Mouse (Mus musculus) CH12.LX (cell line): ENCODE measurements around the gene Rsc1a1.

Experiments used
- CTCF ChIP-seq, 2 experiments: IDR thresholded peaks in 1 of 2; conservative IDR thresholded peaks in 1 of 2; 2 replicates each; pipeline ENCODE4 v1.5.1; 2011 to 2012; ENCODE audit warnings: low read depth in 2 of 2, low read length in 2 of 2, improper control_type of control experiment in 1 of 2, inconsistent platforms in 1 of 2, mild to moderate bottlenecking in 1 of 2, moderate library complexity in 1 of 2
- EP300 ChIP-seq: IDR thresholded peaks from 2 replicates; pipeline ENCODE4 v1.6.1; 2011; ENCODE audit warnings: low read length, improper control_type of control experiment
- HCFC1 ChIP-seq: IDR thresholded peaks from 2 replicates; pipeline ENCODE4 v1.6.1; 2012; ENCODE audit warnings: low read depth, mild to moderate bottlenecking, inconsistent platforms, low read length, improper control_type of control experiment
- UBTF ChIP-seq: IDR thresholded peaks from 2 replicates; pipeline ENCODE4 v1.6.1; 2012; ENCODE audit warnings: low read depth, mild to moderate bottlenecking, inconsistent platforms, low read length, improper control_type of control experiment, moderate library complexity

GRCm38 (mm10) chr4:141734446-141735205 is 49.2 kb upstream of the Rsc1a1 start:
- no peak for TF ChIP-seq EP300
- TF ChIP-seq UBTF: no peak
- TF ChIP-seq HCFC1: 0 out of 2 replicates have a peak, but pooled peaks have one; percentile 51
- TF ChIP-seq CTCF (conservative IDR thresholded peaks at IDR 0.05 in 1 of 2, IDR thresholded peaks at IDR 0.05 in 1 of 2; ENCODE audit: low read depth in 2 of 2, low read length in 2 of 2): no peak
